Mouse (Mus musculus) liver, embryonic 13.5 days (tissue): ENCODE measurements around the gene Ocel1. TPM values are rescaled to one million over a fixed set of nuclear protein-coding genes. Genes with fewer than 3 reads are reported as not detected.

Experiments
- ATAC-seq: fragments of 200-750 bp; cut with Nextera tagmentation; 2 replicates; pipeline ENCODE4 v1.8.0; 2017; ENCODE audit warnings: low read depth, mild to moderate bottlenecking, moderate number of reproducible peaks, moderate library complexity
- DNase-seq: peaks from one replicate; pipeline ENCODE4 v3.0.0; 2022
- H3K27ac ChIP-seq: fragments of 300-500 bp; sonication (generic); 2 replicates; pipeline ENCODE4 v1.5.1; 2015; ENCODE audit warnings: moderate library complexity, mild to moderate bottlenecking, inconsistent platforms
- H3K27me3 ChIP-seq: fragments of 300-500 bp; sonication (generic); 2 replicates; pipeline ENCODE4 v1.6.1; 2015; ENCODE audit warnings: mild to moderate bottlenecking, inconsistent platforms
- H3K36me3 ChIP-seq: fragments of 300-500 bp; sonication (generic); 2 replicates; pipeline ENCODE4 v1.6.1; 2015; ENCODE audit warnings: mild to moderate bottlenecking, inconsistent platforms
- H3K4me1 ChIP-seq: fragments of 300-500 bp; sonication (generic); replicated peaks from 2 replicates; pipeline ENCODE4 v1.6.1; 2015; ENCODE audit warnings: inconsistent platforms
- H3K4me2 ChIP-seq: fragments of 300-500 bp; sonication (generic); 2 replicates; pipeline ENCODE4 v1.6.1; 2015; ENCODE audit warnings: inconsistent platforms, mild to moderate bottlenecking, moderate library complexity
- H3K4me3 ChIP-seq: fragments of 300-500 bp; sonication (generic); replicated peaks from 2 replicates; pipeline ENCODE4 v1.5.1; 2015; ENCODE audit warnings: mild to moderate bottlenecking, inconsistent platforms
- H3K9ac ChIP-seq: fragments of 300-500 bp; sonication (generic); 2 replicates; pipeline ENCODE4 v1.6.1; 2015; ENCODE audit warnings: mild to moderate bottlenecking, inconsistent platforms
- H3K9me3 ChIP-seq: fragments of 300-500 bp; sonication (generic); replicated peaks from 2 replicates; pipeline ENCODE4 v1.6.1; 2016; ENCODE audit warnings: inconsistent platforms
- WGBS: fragments of 180-500 bp; shearing (Covaris S2); methylation state at CpG from one replicate; pipeline ENCODE4 v1.1.7; 2015; ENCODE audit not compliant: insufficient replicate concordance; 5-methylcytosine and 5-hydroxymethylcytosine counted together
- polyA plus RNA-seq: library from polyadenylated mRNA; unstranded; fragments of >200 nt; fragmentation: Nextera tagmentation; extraction: Ambion mirVana; gene quantifications from 2 replicates; pipeline ENCODE4 v1.2.1, GENCODE M21; 2015

Ocel1 gene
- polyA plus RNA-seq, 1 experiment from 2014 or later: 4.3 TPM

GRCm38 (mm10) chr8:71380178-71381171, 9.4 kb downstream of the Ocel1 start:
- H3K27me3 ChIP-seq: peaks cover 80% of the 10 kb centered on the region
- peak overlapping the region; percentile 68 for H3K4me3 ChIP-seq
- no peak for DNase-seq

GRCm38 (mm10) chr8:71381421-71381970, 10.4 kb downstream of the Ocel1 start, which contains the start of gene Nr2f6:
TSS of gene Nr2f6 (minus strand) at chr8:71381960.
- ATAC-seq (peak; percentile 7), DNase-seq (no peak)
- Histone ChIP-seq H3K27me3 (peaks cover 72% of the 10 kb centered on the region), H3K9me3 (no peaks in the 10 kb centered on the region), H3K27ac (peak within 1 kb of the TSS; percentile 75), H3K9ac (peak within 1 kb of the TSS; percentile 77), H3K4me2 (peak within 1 kb of the TSS; percentile 84), H3K4me3 (peak within 1 kb of the TSS; percentile 68), H3K4me1 (peaks cover 63% of the 10 kb centered on the region), H3K36me3 (peaks cover 9% of the 10 kb centered on the region; the same call in 1 of the 2 replicates)
- WGBS: under 1% methylated on average over 70 of the region's 89 CpGs

More at GRCm38 (mm10) chr8:71380178-71381171, 9.4 kb downstream of the Ocel1 start:
- Histone ChIP-seq H3K4me2 (peak overlapping the region; percentile 84), H3K27ac (peak overlapping the region; percentile 73), H3K4me1 (peaks cover 73% of the 10 kb centered on the region), H3K9me3 (no peaks in the 10 kb centered on the region), H3K9ac (peak overlapping the region; percentile 77), H3K36me3 (peaks cover 13% of the 10 kb centered on the region; the same call in 1 of the 2 replicates)
- WGBS: 6% methylated on average over 72 of the region's 72 CpGs
- ATAC-seq: no peak

- Histone ChIP-seq H3K4me3 (peak overlapping the region; percentile 68), H3K27me3 (peaks cover 64% of the 10 kb centered on the region), H3K4me2 (peak overlapping the region; percentile 84), H3K4me1 (peaks cover 55% of the 10 kb centered on the region), H3K36me3 (peaks cover 8% of the 10 kb centered on the region; the same call in 1 of the 2 replicates), H3K27ac (peak overlapping the region; percentile 75), H3K9me3 (no peaks in the 10 kb centered on the region), H3K9ac (peak overlapping the region; percentile 63)
- ATAC-seq (peak; percentile 80), DNase-seq (peak; percentile 56)
- 9% methylated on average over 41 of the region's 80 CpGs for WGBS
Observed at GRCm38 (mm10) chr8:71381971-71382961, 11.2 kb downstream of the Ocel1 start.

GRCm38 (mm10) chr8:71383396-71383795, 12.3 kb downstream of the Ocel1 start:
- ATAC-seq: 0 out of 2 replicates have a peak, but pooled peaks have one; percentile 2
- Histone ChIP-seq H3K27me3 (peaks cover 55% of the 10 kb centered on the region), H3K4me1 (peaks cover 49% of the 10 kb centered on the region), H3K4me2 (peak overlapping the region; percentile 84; the same call in 1 of the 2 replicates), H3K9ac (no peak overlapping the region), H3K9me3 (no peaks in the 10 kb centered on the region), H3K36me3 (no peaks in the 10 kb centered on the region), H3K4me3 (no peak overlapping the region), H3K27ac (peak overlapping the region; percentile 75)
- WGBS: 53% methylated on average over 12 of the region's 12 CpGs
- DNase-seq: no peak

- H3K27ac ChIP-seq: peak overlapping the region; percentile 75
- H3K4me2 ChIP-seq: peak overlapping the region; percentile 21; the same call in 1 of the 2 replicates
- H3K9me3 ChIP-seq: no peaks in the 10 kb centered on the region
- 52% methylated on average over 3 of the region's 3 CpGs for WGBS
- no peaks in the 10 kb centered on the region for H3K36me3 ChIP-seq
- H3K27me3 ChIP-seq: peaks cover 50% of the 10 kb centered on the region
- H3K4me3 ChIP-seq: no peak overlapping the region
- peaks cover 45% of the 10 kb centered on the region for H3K4me1 ChIP-seq
- DNase-seq (no peak), ATAC-seq (no peak)
- H3K9ac ChIP-seq: no peak overlapping the region
Observed at GRCm38 (mm10) chr8:71383860-71384259, 12.8 kb downstream of the Ocel1 start.

GRCm38 (mm10) chr8:71385212-71385835, 14.2 kb downstream of the Ocel1 start:
- ATAC-seq (no peak), DNase-seq (no peak)
- peaks cover 32% of the 10 kb centered on the region for H3K4me1 ChIP-seq
- no peak overlapping the region for H3K4me3 ChIP-seq
- no peak overlapping the region for H3K4me2 ChIP-seq
- H3K9me3 ChIP-seq: no peaks in the 10 kb centered on the region
- peaks cover 35% of the 10 kb centered on the region for H3K27me3 ChIP-seq
- H3K27ac ChIP-seq: no peak overlapping the region; the same call in 1 of the 2 replicates
- 67% methylated on average over 12 of the region's 12 CpGs for WGBS
- no peaks in the 10 kb centered on the region for H3K36me3 ChIP-seq
- no peak overlapping the region for H3K9ac ChIP-seq

GRCm38 (mm10) chr8:71388267-71388666, 17.2 kb downstream of the Ocel1 start:
- 27% methylated on average over 1 of the region's 1 CpGs for WGBS
- Histone ChIP-seq H3K4me1 (peaks cover 18% of the 10 kb centered on the region), H3K36me3 (no peaks in the 10 kb centered on the region), H3K27ac (no peak overlapping the region), H3K4me2 (no peak overlapping the region), H3K4me3 (no peak overlapping the region), H3K27me3 (peaks cover 6% of the 10 kb centered on the region; the same call in 1 of the 2 replicates), H3K9ac (no peak overlapping the region), H3K9me3 (no peaks in the 10 kb centered on the region)
- DNase-seq: no peak
- no peak for ATAC-seq

- H3K27me3 ChIP-seq: no peaks in the 10 kb centered on the region
- 68% methylated on average over 2 of the region's 2 CpGs for WGBS
- H3K27ac ChIP-seq: no peak overlapping the region
- ATAC-seq (no peak), DNase-seq (no peak)
- no peak overlapping the region for H3K4me3 ChIP-seq
- H3K9ac ChIP-seq: no peak overlapping the region
- peaks cover 28% of the 10 kb centered on the region for H3K4me1 ChIP-seq
- no peaks in the 10 kb centered on the region for H3K36me3 ChIP-seq
- no peaks in the 10 kb centered on the region for H3K9me3 ChIP-seq
- no peak overlapping the region for H3K4me2 ChIP-seq
Observed at GRCm38 (mm10) chr8:71391696-71392095, 20.6 kb downstream of the Ocel1 start.

- no peak overlapping the region for H3K27ac ChIP-seq
- 68% methylated on average over 5 of the region's 5 CpGs for WGBS
- no peaks in the 10 kb centered on the region for H3K27me3 ChIP-seq
- no peaks in the 10 kb centered on the region for H3K9me3 ChIP-seq
- no peak overlapping the region for H3K4me3 ChIP-seq
- ATAC-seq: no peak
- H3K9ac ChIP-seq: no peak overlapping the region
- DNase-seq: no peak
- H3K4me2 ChIP-seq: no peak overlapping the region
- peaks cover 31% of the 10 kb centered on the region for H3K4me1 ChIP-seq
- H3K36me3 ChIP-seq: no peaks in the 10 kb centered on the region
Observed at GRCm38 (mm10) chr8:71392391-71392790, 21.3 kb downstream of the Ocel1 start.

- Histone ChIP-seq H3K9ac (0 out of 2 replicates have a peak overlapping the region, but pooled peaks have one; percentile 23), H3K27ac (no peak overlapping the region), H3K4me2 (peak overlapping the region; percentile 42), H3K36me3 (0 out of 2 replicates have a peak, but pooled peaks cover 2% of the 10 kb centered on the region), H3K4me3 (0 out of 2 replicates have a peak overlapping the region, but pooled peaks have one; percentile 9), H3K9me3 (no peaks in the 10 kb centered on the region), H3K27me3 (no peaks in the 10 kb centered on the region), H3K4me1 (peaks cover 34% of the 10 kb centered on the region)
- ATAC-seq (0 out of 2 replicates have a peak, but pooled peaks have one; percentile 16), DNase-seq (peak; percentile 46)
- 4% methylated on average over 3 of the region's 3 CpGs for WGBS
Observed at GRCm38 (mm10) chr8:71392871-71393270, 21.8 kb downstream of the Ocel1 start.
